Mouse (Mus musculus): ENCODE data around the gene Gm12216.

The Gm12216 gene

DNA sequence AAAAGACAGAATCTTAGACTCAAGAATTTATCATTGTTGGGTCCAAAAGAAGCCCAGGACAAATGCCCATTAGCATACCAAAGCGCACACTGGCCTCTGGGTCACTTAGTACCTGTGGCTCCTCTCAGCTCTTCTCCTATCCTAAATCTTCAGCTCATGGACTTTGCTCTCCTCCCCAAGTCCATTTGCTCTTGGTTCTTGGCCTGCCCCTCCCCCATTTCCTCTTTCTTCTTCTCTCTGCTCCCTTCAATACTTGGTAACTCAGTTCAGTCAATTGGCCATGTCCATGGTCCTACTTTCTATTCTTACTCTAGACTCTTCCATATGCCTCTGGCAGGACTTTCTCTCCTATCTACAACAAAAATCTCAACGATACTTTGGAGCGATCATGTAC, 37.1 kb downstream of the Gm12216 start:
- intact Hi-C loops (cut with DNase I): no loop called here

- intact Hi-C loops (cut with DNase I): no loop called here
These were observed 37.7 kb downstream of the Gm12216 start for GRCm38 (mm10) chr11:53821230-53821944.

GRCm38 (mm10) chr11:53820516-53821170, 38.4 kb downstream of the Gm12216 start:
- intact Hi-C loops (cut with DNase I): no loop called here

GRCm38 (mm10) chr11:53819511-53819910, 39.5 kb downstream of the Gm12216 start:
- intact Hi-C loops (cut with DNase I): no loop called here

GRCm38 (mm10) chr11:53818794-53819193, 40.3 kb downstream of the Gm12216 start:
- intact Hi-C loops (cut with DNase I): no loop called here

DNA sequence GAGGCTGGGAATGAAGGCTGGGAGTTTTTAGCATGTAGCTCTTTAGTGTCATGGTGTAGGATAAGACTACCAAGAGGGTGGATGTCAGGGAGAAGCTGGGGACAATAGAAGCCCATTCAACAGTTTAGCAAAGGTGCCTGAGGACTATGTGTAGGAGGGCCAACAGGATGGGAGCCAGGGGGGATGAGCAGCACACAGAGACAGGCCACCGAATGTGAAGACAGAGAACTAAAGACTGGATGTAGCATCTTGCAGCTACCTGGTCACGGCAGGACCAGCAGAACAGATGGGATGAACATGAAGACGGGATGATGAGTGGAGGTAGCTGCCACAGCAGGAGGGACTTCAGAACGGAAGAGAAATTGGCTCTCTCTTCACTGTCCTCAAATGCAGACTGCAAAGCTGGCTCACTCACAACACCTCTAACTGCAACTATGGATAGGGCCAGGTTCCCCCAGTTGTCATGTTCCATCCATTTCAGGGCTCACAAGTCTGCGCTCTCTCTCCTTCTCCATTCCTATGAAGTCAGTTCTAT, 42.1 kb downstream of the Gm12216 start:
- intact Hi-C loops (cut with DNase I): no loop called here

DNA sequence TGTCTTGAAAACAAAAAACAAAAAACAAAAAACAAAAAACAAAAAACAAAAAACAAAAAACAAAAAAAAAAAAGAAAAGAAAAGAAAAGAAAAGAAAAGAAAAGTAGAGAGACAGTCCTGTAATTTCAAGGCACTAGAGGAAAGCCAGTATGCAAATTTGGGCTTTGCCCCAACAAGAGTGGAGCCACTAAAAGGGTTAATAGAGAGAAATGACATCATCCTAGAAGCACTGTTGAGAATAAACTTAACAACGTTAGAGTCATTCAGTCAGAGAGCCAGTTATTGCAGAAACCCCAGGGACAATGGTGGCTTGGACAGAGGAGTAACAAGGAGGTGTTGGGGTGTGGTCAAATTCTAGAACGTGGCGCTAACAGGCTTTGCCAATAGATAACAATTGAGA, 44.2 kb downstream of the Gm12216 start:
- intact Hi-C loops (cut with DNase I): no loop called here

DNA sequence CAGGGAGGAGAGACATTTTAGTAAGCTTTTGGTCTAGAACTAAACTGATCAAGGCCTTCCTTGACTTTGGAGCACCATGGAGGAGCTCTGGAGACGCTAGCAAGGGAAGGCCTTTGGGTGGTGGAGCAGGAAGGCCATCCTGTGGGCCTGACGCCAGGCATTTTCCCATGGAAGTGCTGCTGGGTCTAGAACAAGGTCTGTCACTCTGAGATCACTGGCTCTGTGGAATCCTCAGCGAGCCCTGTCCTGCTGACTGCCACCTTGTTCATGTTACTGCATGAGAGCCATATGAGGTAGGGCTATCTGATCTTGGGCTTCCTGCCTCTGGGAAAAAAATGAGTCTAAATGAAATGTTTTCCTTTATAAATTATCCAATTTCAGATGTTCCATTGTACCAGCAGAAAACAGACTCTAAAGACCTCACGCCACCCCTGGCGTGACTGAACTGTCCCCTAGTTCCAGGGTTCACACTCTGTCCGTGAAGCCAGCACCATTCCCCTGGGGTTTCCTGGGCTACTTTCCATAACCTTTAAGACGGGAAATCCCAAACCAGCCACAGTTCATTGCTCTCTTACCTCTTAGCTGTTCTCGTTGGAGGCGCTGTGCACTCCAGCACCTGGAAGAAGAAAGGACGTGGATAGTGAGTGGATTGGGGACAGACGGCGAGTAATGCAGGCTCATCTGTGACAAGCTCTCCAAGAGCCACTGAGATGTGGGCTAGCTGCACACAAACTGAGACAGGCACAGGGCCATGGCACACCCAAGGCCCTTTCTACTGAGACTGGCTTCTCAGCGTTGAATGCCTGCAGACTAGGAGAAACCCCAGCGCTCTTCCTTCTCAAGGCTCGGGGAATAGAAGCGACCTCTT, 45.8 kb downstream of the Gm12216 start:
- intact Hi-C loops (cut with DNase I): no loop called here

DNA sequence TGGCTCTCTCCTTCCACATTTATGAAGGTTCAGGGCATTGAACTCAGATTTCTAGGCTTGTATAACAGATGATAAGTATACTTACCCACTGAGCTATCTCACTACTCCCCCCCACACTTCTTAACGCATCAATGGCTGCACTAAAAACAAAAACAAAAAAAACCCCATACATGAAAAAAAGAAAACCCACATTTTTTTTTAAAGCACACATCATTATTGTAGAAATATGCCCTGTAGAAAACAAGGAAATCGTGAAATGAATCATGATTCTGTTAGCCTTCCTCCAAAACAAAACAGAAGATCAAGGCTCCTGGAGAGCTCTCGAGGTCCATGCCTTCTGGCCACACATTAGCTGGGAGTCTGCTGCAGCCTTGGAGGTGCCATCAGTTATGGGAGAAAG, 47.7 kb downstream of the Gm12216 start:
- intact Hi-C loops (cut with DNase I): no loop called here

DNA sequence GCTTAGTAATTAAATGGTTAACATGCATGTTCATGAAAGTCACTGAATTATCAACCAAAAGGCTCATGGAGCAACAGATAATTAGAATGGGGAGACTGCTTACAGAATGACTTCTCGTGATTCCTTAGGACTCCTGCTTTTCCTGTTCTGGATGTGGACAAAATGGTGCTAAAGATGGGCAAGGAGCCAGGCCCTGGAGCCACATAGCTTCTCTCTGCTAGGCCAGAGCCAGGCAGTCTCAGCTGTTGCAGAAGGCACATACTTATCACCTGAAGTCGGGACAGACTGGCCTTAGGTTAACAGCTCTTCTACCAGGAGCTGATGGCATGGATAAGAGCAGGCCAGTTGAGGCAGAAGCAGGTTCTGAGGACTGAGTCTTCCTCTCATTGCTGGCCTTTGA, 48.3 kb downstream of the Gm12216 start:
- intact Hi-C loops (cut with DNase I): no loop called here

DNA sequence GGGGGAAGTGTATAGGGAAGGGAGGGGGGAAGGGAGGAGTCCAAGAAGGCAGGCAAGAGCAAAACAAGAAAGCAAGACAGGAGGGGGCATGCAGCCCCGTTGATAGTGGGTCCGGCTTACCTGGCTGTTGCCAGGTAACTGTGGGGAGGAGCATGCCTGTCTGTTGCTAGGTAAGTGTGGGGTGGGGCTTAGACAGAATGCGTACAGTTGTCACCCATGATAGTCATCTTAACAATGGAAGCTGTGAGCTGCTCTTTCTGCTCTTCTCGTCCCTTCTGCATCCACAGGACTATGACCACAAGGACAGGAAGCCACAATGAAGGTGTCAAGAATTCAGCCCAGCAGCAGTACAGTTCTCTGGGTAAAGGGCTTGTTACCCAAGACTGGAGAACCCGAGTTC, 48.9 kb downstream of the Gm12216 start:
- intact Hi-C loops (cut with DNase I): no loop called here

- intact Hi-C loops (cut with DNase I): no loop called here
These were observed 49.7 kb downstream of the Gm12216 start for GRCm38 (mm10) chr11:53809354-53809753.

- intact Hi-C loops (cut with DNase I): no loop called here
These were observed 53.3 kb downstream of the Gm12216 start for GRCm38 (mm10) chr11:53805786-53806185.

- intact Hi-C loops (cut with DNase I): loop anchor here (5.0 kb wide), 1 partner anchor 43 kb away; no protein-coding TSS in a partner anchor
These were observed 54.3 kb downstream of the Gm12216 start for GRCm38 (mm10) chr11:53804569-53805344.

- intact Hi-C loops (cut with DNase I): loop anchor here (5.0 kb wide), 1 partner anchor 44 kb away; no protein-coding TSS in a partner anchor
These were observed 55.6 kb downstream of the Gm12216 start for GRCm38 (mm10) chr11:53803494-53803893.

DNA sequence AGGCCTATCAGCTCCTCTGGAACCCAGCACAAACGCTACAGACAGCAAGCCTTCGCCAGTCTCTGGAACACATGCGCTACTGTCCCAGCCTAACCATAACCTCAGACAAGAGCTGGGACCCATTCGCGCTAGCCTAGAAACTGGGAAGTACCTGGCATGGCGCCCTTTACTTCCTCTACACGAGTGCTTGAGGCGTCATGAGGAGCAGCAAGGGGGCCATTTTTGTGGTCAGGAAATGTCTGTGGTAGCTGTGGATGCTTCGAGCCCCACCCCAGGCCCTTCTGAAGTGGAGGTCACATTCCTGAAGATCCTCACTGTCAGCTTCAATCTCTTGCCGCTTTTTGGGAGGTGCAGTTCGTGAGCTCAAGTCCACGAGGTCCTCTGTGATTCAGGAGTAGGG, 56.0 kb downstream of the Gm12216 start:
- intact Hi-C loops (cut with DNase I): loop anchor here (5.0 kb wide), 1 partner anchor 44 kb away; no protein-coding TSS in a partner anchor

- intact Hi-C loops (cut with DNase I): loop anchor here (5.0 kb wide), 1 partner anchor 46 kb away; no protein-coding TSS in a partner anchor
These were observed 58.1 kb downstream of the Gm12216 start for GRCm38 (mm10) chr11:53800975-53801374.

DNA sequence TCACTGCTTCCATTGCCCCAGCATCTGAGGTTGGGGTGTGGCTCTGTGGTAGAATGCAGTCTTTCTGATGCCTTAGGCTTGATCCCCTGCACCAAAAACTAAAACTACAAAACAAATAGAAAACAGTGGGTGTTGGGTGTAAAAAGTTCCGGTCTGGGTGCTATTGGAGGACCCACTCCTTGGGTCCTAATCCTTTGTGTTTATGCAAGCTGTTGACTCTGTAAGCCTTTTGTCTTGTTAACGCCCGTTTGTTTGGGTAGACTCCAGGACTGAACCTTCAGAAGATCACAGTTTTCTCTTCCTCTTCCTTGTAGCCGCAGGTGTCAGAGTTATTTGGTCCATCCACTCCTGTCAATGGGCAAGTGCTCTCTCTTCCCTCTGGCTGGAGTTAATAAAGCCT, 59.0 kb downstream of the Gm12216 start:
- intact Hi-C loops (cut with DNase I): loop anchor here (5.0 kb wide), 1 partner anchor 47 kb away; no protein-coding TSS in a partner anchor

GRCm38 (mm10) chr11:53798041-53798711, 60.9 kb downstream of the Gm12216 start:
- intact Hi-C loops (cut with DNase I): no loop called here

GRCm38 (mm10) chr11:53797386-53797920, 61.6 kb downstream of the Gm12216 start:
- intact Hi-C loops (cut with DNase I): no loop called here
